12 mouse cellular contexts compared by ENCODE assay signal in genomic region chr1:168044765-168045164, GRCm38 (mm10).
DNase-seq lines count a peak whose midpoint lies in the region; ATAC-seq lines count a peak whose summit lies in the region.
"Had no signal": no experiment of that assay in that cellular context is flagged by ENCODE, and none has a peak within 500 bp of the region (broad histone marks: within the 10 kb centered on the region; RNA-seq: fewer than 3 reads in every experiment).

No protein-coding gene starts in this region.

- H3K9me3 ChIP-seq in midbrain, embryonic 14.5 days (ENCODE audit: control insufficient read depth, low read length) = no peaks in the 10 kb centered on the region
- H3K9me3 ChIP-seq in midbrain, embryonic 10.5 days (replicated peaks) = no peaks in the 10 kb centered on the region
- H3K9me3 ChIP-seq in hindbrain, embryonic 14.5 days (ENCODE audit: control insufficient read depth, low read length) = no peaks in the 10 kb centered on the region
- H3K9me3 ChIP-seq: kidney, embryonic 15.5 days; stomach, embryonic 15.5 days had no signal

- H3K27me3 ChIP-seq in midbrain, embryonic 14.5 days (ENCODE audit: control insufficient read depth, insufficient read depth, low read length) = no peaks in the 10 kb centered on the region
- H3K27me3 ChIP-seq in midbrain, embryonic 10.5 days (ENCODE audit: low read depth, poor library complexity, severe bottlenecking) = no peaks in the 10 kb centered on the region
- H3K27me3 ChIP-seq in hindbrain, embryonic 14.5 days (ENCODE audit: control insufficient read depth, insufficient read depth, low read length) = no peaks in the 10 kb centered on the region
- H3K27me3 ChIP-seq: kidney, embryonic 15.5 days; stomach, embryonic 15.5 days had no signal

- peak overlapping the region; percentile 70 for H3K27ac ChIP-seq in midbrain, embryonic 14.5 days (replicated peaks; ENCODE audit: low read depth, low read length)
- H3K27ac ChIP-seq in midbrain, embryonic 10.5 days (replicated peaks) = no peak overlapping the region
- peak overlapping the region; percentile 58 for H3K27ac ChIP-seq in hindbrain, embryonic 14.5 days
- H3K27ac ChIP-seq: kidney, embryonic 15.5 days; stomach, embryonic 15.5 days had no signal

- H3K9ac ChIP-seq in midbrain, embryonic 14.5 days (replicated peaks; ENCODE audit: low read length) = no peak overlapping the region
- peak overlapping the region; percentile 16; the same call in 1 of the 2 replicates for H3K9ac ChIP-seq in hindbrain, embryonic 14.5 days
- H3K9ac ChIP-seq: kidney, embryonic 15.5 days; stomach, embryonic 15.5 days had no signal

- H3K4me1 ChIP-seq in midbrain, embryonic 14.5 days (ENCODE audit: control insufficient read depth, insufficient read depth, low read length) = peaks cover 16% of the 10 kb centered on the region
- H3K4me1 ChIP-seq in midbrain, embryonic 10.5 days = peaks cover 12% of the 10 kb centered on the region
- peaks cover 37% of the 10 kb centered on the region for H3K4me1 ChIP-seq in hindbrain, embryonic 14.5 days (replicated peaks; ENCODE audit: control insufficient read depth, insufficient read depth, low read length)
- H3K4me1 ChIP-seq: kidney, embryonic 15.5 days; stomach, embryonic 15.5 days had no signal

- DNase-seq in frontal cortex, postnatal 36 days (ENCODE audit: low spot score in 2 of 2) = peak; percentile 8 to 22
- DNase-seq in frontal cortex, postnatal 14 days (ENCODE audit: low spot score in 2 of 2) = no peak
- DNase-seq in midbrain, embryonic 14.5 days = peak; percentile 64
- no peak for DNase-seq in midbrain, embryonic 10.5 days (ENCODE audit: low spot score)
- DNase-seq in hindbrain, embryonic 14.5 days (ENCODE audit: low spot score) = peak; percentile 59
- peak; percentile 17 for DNase-seq in retina, embryonic 14.5 days (ENCODE audit: low spot score)
- DNase-seq in c-Kit-positive CD71-positive TER-119-positive erythroid progenitor cells, embryonic 14.5 days (ENCODE audit: low spot score) = no peak
- no peak for DNase-seq in heart, adult 18-20 months
- DNase-seq: heart, postnatal 36 days; thymus, postnatal 4 days had no signal

- H3K4me2 ChIP-seq in midbrain, embryonic 14.5 days (ENCODE audit: low read length) = peak overlapping the region; percentile 38
- peak overlapping the region; percentile 38 for H3K4me2 ChIP-seq in hindbrain, embryonic 14.5 days (replicated peaks)
- H3K4me2 ChIP-seq: kidney, embryonic 15.5 days; stomach, embryonic 15.5 days had no signal

- no peak for ATAC-seq in midbrain, embryonic 14.5 days (ENCODE audit: low FRiP score, low TSS enrichment)
- peak; percentile 61 for ATAC-seq in hindbrain, embryonic 14.5 days (ENCODE audit: low FRiP score)

- no peaks in the 10 kb centered on the region for H3K36me3 ChIP-seq in midbrain, embryonic 14.5 days (ENCODE audit: control insufficient read depth, insufficient read depth, low read length)
- no peaks in the 10 kb centered on the region for H3K36me3 ChIP-seq in midbrain, embryonic 10.5 days
- H3K36me3 ChIP-seq in hindbrain, embryonic 14.5 days (replicated peaks; ENCODE audit: control insufficient read depth, insufficient read depth) = no peaks in the 10 kb centered on the region
- H3K36me3 ChIP-seq: kidney, embryonic 15.5 days; stomach, embryonic 15.5 days had no signal

- 0 out of 2 replicates have a peak overlapping the region, but pooled peaks have one; percentile 1 for H3K4me3 ChIP-seq in midbrain, embryonic 14.5 days (replicated peaks; ENCODE audit: low read depth, low read length)
- no peak overlapping the region for H3K4me3 ChIP-seq in midbrain, embryonic 10.5 days
- H3K4me3 ChIP-seq in hindbrain, embryonic 14.5 days (replicated peaks; ENCODE audit: low read length) = peak overlapping the region; percentile 12; the same call in 1 of the 2 replicates
- H3K4me3 ChIP-seq: kidney, embryonic 15.5 days; stomach, embryonic 15.5 days had no signal

- WGBS in midbrain, embryonic 14.5 days = 29% methylated on average over 10 of the region's 10 CpGs
- 77% methylated on average over 10 of the region's 10 CpGs for WGBS in midbrain, embryonic 10.5 days
- 20% methylated on average over 10 of the region's 10 CpGs for WGBS in hindbrain, embryonic 14.5 days

Comparison
In these comparisons a context has a peak if more than half of its experiments do, and no peak if none do; other contexts are left out.
1. DNase-seq: peak in frontal cortex, postnatal 36 days (2 of 2), midbrain, embryonic 14.5 days (single experiment), hindbrain, embryonic 14.5 days (single experiment) and retina, embryonic 14.5 days (single experiment); none in frontal cortex, postnatal 14 days (0 of 2), midbrain, embryonic 10.5 days (single experiment), c-Kit-positive CD71-positive TER-119-positive erythroid progenitor cells, embryonic 14.5 days (single experiment) and heart, adult 18-20 months (0 of 2).